Mouse (Mus musculus) neural tube, embryonic 12.5 days (tissue): Measurements from ENCODE around the gene Pex7. TPM values are rescaled to one million over a fixed set of nuclear protein-coding genes. Genes with fewer than 3 reads are reported as not detected.

ENCODE experiments used
- ATAC-seq: fragments of 200-750 bp; cut with Nextera tagmentation; 2 replicates; pipeline ENCODE4 v1.8.0; 2017; ENCODE audit warnings: low read depth, mild to moderate bottlenecking, moderate TSS enrichment, moderate library complexity; ENCODE audit not compliant: low FRiP score
- H3K27ac ChIP-seq: fragments of 300-500 bp; sonication (generic); 2 replicates; pipeline ENCODE4 v1.5.1; 2016
- H3K27me3 ChIP-seq: fragments of 300-500 bp; sonication (generic); replicated peaks from 2 replicates; pipeline ENCODE4 v1.6.1; 2016; ENCODE audit warnings: mild to moderate bottlenecking
- H3K36me3 ChIP-seq: fragments of 300-500 bp; sonication (generic); 2 replicates; pipeline ENCODE4 v1.6.1; 2016; ENCODE audit warnings: mild to moderate bottlenecking
- H3K4me1 ChIP-seq: fragments of 300-500 bp; sonication (generic); 2 replicates; pipeline ENCODE4 v1.6.1; 2016
- H3K4me2 ChIP-seq: fragments of 300-500 bp; sonication (generic); replicated peaks from 2 replicates; pipeline ENCODE4 v1.6.1; 2016; ENCODE audit warnings: mild to moderate bottlenecking
- H3K4me3 ChIP-seq: fragments of 300-500 bp; sonication (generic); 2 replicates; pipeline ENCODE4 v1.5.1; 2016
- H3K9ac ChIP-seq: fragments of 300-500 bp; sonication (generic); 2 replicates; pipeline ENCODE4 v1.6.1; 2016; ENCODE audit warnings: mild to moderate bottlenecking
- H3K9me3 ChIP-seq: fragments of 300-500 bp; sonication (generic); 2 replicates; pipeline ENCODE4 v1.6.1; 2016; ENCODE audit warnings: mild to moderate bottlenecking
- WGBS: fragments of 180-500 bp; shearing (Covaris S2); methylation state at CpG from one replicate; pipeline ENCODE4 v1.1.7; 2016; 5-methylcytosine and 5-hydroxymethylcytosine counted together
- polyA plus RNA-seq: library from polyadenylated mRNA; unstranded; fragments of >200 nt; fragmentation: Nextera tagmentation; extraction: Ambion mirVana; gene quantifications from 2 replicates; pipeline ENCODE4 v1.2.1, GENCODE M21; 2016

Pex7 gene
- polyA plus RNA-seq, 1 experiment from 2014 or later = 26.4 TPM

DNA sequence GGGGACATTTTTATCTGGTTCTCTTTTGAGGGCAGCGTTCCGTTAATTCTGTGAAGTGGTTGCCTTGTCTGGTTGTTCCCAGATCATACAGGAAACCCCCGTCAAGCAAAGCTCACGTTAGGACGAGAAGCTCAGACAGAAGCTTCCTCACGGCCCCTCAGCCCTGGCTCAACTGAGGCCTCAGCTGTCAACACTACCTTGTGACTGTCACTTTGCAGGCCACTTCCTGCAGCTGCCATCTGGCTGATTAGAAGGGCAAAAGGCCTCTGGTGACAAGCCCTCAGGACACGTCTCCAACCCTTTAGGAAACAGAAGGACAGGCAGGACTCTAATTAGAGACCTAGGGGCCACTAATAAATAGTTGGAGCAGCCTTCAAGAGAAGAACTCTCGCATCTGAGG lies 92.1 kb downstream of the Pex7 start:
- H3K27ac ChIP-seq = no peak overlapping the region
- WGBS = 50% methylated on average over 8 of the region's 8 CpGs
- ATAC-seq = no peak

DNA sequence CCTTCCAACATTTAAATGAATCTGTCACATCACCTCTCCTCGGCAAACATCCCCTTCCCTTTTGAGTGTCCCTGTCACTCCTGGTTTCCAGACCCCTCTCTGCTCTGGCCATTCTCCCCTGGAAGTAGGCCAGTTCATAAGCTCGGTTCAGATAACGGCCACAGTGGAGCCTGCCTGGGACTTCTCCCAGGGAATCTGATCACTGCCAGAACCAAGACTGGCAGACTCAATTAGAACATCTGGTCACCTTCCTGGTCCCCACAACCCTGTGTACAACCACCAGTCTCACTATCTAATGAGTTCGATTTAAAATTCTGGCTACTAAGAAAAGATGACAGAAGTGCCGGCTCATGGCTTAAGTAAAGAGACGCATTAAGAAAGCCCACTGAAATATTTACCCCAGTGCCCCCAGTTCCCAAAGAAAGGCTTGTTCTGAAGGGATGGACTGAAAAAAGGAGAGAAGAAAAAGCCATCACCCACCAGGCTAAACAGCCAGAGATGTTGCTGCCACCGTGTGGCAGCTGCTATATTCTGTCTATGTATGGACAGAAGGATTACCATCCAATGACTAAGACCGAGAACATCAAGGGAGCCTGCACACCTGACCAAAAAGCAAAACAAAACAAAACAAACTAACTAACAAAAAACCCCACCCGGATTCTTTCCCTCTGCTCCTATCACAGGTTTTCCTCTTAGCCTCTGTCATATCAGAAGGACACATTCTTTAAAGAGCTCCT lies 95.9 kb downstream of the Pex7 start:
- H3K9ac ChIP-seq = no peak overlapping the region
- H3K4me1 ChIP-seq = no peaks in the 10 kb centered on the region
- no peaks in the 10 kb centered on the region for H3K9me3 ChIP-seq
- no peak overlapping the region for H3K4me3 ChIP-seq
- H3K36me3 ChIP-seq = no peaks in the 10 kb centered on the region
- no peak overlapping the region for H3K27ac ChIP-seq
- ATAC-seq = no peak
- WGBS = 66% methylated on average over 9 of the region's 9 CpGs
- no peak overlapping the region for H3K4me2 ChIP-seq
- H3K27me3 ChIP-seq = no peaks in the 10 kb centered on the region

More for the DNA sequence above, 92.1 kb downstream of the Pex7 start:
- Histone ChIP-seq H3K9ac (no peak overlapping the region), H3K27me3 (no peaks in the 10 kb centered on the region), H3K4me2 (no peak overlapping the region), H3K9me3 (no peaks in the 10 kb centered on the region), H3K36me3 (no peaks in the 10 kb centered on the region), H3K4me1 (no peaks in the 10 kb centered on the region), H3K4me3 (no peak overlapping the region)

DNA sequence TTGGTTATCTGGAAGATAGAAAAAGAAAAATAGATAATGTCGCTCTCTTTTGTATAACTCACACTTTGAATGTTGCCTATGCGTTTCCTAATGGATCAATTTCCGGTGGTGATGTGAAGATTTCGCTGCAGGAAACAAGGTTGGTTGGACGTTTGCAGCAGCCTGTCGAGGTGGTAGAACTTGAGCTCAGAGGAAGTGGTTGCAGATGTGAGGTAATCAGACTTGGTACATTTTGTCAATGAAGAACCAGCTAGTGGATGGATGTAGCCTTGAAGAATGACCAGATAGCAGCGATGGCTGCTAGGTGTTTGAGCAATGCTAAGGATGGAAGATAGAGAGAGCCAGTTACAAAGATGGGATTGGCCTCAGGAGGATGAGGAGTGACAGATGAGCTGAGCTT lies 102.7 kb downstream of the Pex7 start:
- Histone ChIP-seq H3K27me3 (no peaks in the 10 kb centered on the region), H3K27ac (no peak overlapping the region), H3K9me3 (no peaks in the 10 kb centered on the region), H3K4me3 (no peak overlapping the region), H3K4me2 (no peak overlapping the region), H3K9ac (no peak overlapping the region), H3K4me1 (no peaks in the 10 kb centered on the region), H3K36me3 (no peaks in the 10 kb centered on the region)
- 85% methylated on average over 7 of the region's 7 CpGs for WGBS
- no peak for ATAC-seq

Other genes with a start within 250 kb of the Pex7 start
- not detected in 2 replicates for gene Il20ra, start 195.1 kb downstream of the Pex7 start, polyA plus RNA-seq
- gene Slc35d3, start 56.2 kb downstream of the Pex7 start, polyA plus RNA-seq = 0.87 and 0.95 TPM in 2 replicates
- gene Map3k5, start 26.8 kb upstream of the Pex7 start, polyA plus RNA-seq = 1.1 and 1.2 TPM in 2 replicates
- 7.8 and 9.3 TPM in 2 replicates for gene Map7, start 240.8 kb upstream of the Pex7 start, polyA plus RNA-seq